Mouse (Mus musculus) ES-E14 (cell line): ENCODE results near the gene Ydjc. TPM values are rescaled to one million over a fixed set of nuclear protein-coding genes. Genes with fewer than 3 reads are reported as not detected.
A peak's percentile ranks its signal among the peaks of the same experiment; 100 is the strongest.

Experiments used
- DNase-seq: peaks from one replicate; pipeline ENCODE4 v3.0.0-alpha.2; 2013; ENCODE audit warnings: low read depth, low spot score
- H3K27ac ChIP-seq: 2 replicates; pipeline ENCODE4 v1.5.1; 2012; ENCODE audit warnings: low read depth, mild to moderate bottlenecking, low read length, moderate library complexity, mixed read lengths; ENCODE audit not compliant: poor library complexity, insufficient read depth, severe bottlenecking
- H3K36me3 ChIP-seq: 2 replicates; pipeline ENCODE4 v1.6.1; 2012; ENCODE audit warnings: mild to moderate bottlenecking, low read length, moderate library complexity, mixed read lengths; ENCODE audit not compliant: control insufficient read depth, poor library complexity, insufficient read depth, severe bottlenecking
- H3K4me1 ChIP-seq, 2 experiments: fragments of 150-350 bp in 1 of 2; sonication (generic) in 1 of 2; 2 replicates each; pipeline ENCODE4 v1.6.1; 2012; ENCODE audit warnings: low read length in 2 of 2, mild to moderate bottlenecking in 1 of 2, mixed read lengths in 1 of 2; ENCODE audit not compliant: control insufficient read depth in 2 of 2, insufficient read depth in 2 of 2, poor library complexity in 1 of 2
- H3K4me3 ChIP-seq, 2 experiments: fragments of 150-350 bp in 1 of 2; sonication (generic) in 1 of 2; 2 replicates each; pipeline ENCODE4 v1.5.1; 2012; ENCODE audit warnings: low read length in 2 of 2, low read depth in 1 of 2, mild to moderate bottlenecking in 1 of 2, mixed read lengths in 1 of 2; ENCODE audit not compliant: insufficient read depth in 1 of 2, poor library complexity in 1 of 2, severe bottlenecking in 1 of 2
- H3K9ac ChIP-seq: 2 replicates; pipeline ENCODE4 v1.6.1; 2012; ENCODE audit warnings: low read depth, mild to moderate bottlenecking, low read length, mixed read lengths; ENCODE audit not compliant: poor library complexity, insufficient read depth, severe bottlenecking
- H3K9me3 ChIP-seq: fragments of 150-350 bp; sonication (generic); 2 replicates; pipeline ENCODE4 v1.6.1; 2012; ENCODE audit warnings: low read depth, mild to moderate bottlenecking, low read length; ENCODE audit not compliant: control insufficient read depth, insufficient read depth
- CHD2 ChIP-seq: IDR thresholded peaks from 2 replicates; pipeline ENCODE4 v1.6.1; 2014; ENCODE audit warnings: mild to moderate bottlenecking, low read depth, low read length, inconsistent platforms
- HCFC1 ChIP-seq: IDR thresholded peaks from 2 replicates; pipeline ENCODE4 v1.6.1; 2012; ENCODE audit warnings: low read length, inconsistent platforms, borderline replicate concordance; ENCODE audit not compliant: insufficient read depth
- MAFK ChIP-seq: IDR thresholded peaks from 2 replicates; pipeline ENCODE4 v1.6.1; 2014; ENCODE audit warnings: mild to moderate bottlenecking, low read depth, low read length, inconsistent platforms; ENCODE audit not compliant: insufficient read depth
- ZC3H11A ChIP-seq: IDR thresholded peaks from 2 replicates; pipeline ENCODE4 v1.6.1; 2012; ENCODE audit warnings: low read depth, mild to moderate bottlenecking, inconsistent platforms, low read length, borderline replicate concordance
- ZNF384 ChIP-seq: IDR thresholded peaks from 2 replicates; pipeline ENCODE4 v1.6.1; 2012; ENCODE audit warnings: low read depth, low read length, inconsistent platforms
- in situ Hi-C, 2 experiments: fragments of 600-800 bp; cut with MboI; formaldehyde crosslinking; loops; one replicate each; pipeline ENCODE4 v1.15.1; 2025; ENCODE audit warnings: low sequenced_read_pairs in 2 of 2, inconsistent platforms in 1 of 2; ENCODE audit not compliant: unreplicated experiment in 2 of 2
- total RNA-seq: library from RNA; depleted of rRNA; stranded (reverse); fragments of 300-350 nt; gene quantifications from 2 replicates; pipeline ENCODE4 v1.2.3, GENCODE M21; 2012

Gene Ydjc
- total RNA-seq, 1 experiment: 34.0 TPM

DNA sequence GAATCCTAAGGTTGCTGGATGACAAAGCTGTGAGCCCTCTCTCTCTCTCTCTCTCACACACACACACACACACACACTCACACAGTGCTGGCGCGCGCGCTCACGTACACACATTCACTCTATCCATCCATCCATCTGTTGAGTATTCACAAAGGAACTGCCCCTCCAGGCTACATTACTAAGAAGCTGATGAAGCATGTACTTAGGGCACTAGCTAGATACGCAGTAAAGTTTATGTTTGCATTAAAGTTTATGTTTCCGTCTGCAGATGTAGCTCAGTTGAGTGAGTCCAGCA, 11.6 kb upstream of the Ydjc start:
- Histone ChIP-seq H3K36me3 (peaks cover 4% of the 10 kb centered on the region; the same call in 1 of the 2 replicates), H3K4me1 (no peaks in the 10 kb centered on the region), H3K4me3 (peak overlapping the region; percentile 50 to 71; a peak in 3 of 4 replicates), H3K9me3 (no peaks in the 10 kb centered on the region), H3K9ac (peak overlapping the region; percentile 51), H3K27ac (no peak overlapping the region)
- TF ChIP-seq ZC3H11A: no peak
- no peak for TF ChIP-seq ZNF384
- no peak for TF ChIP-seq HCFC1
- TF ChIP-seq MAFK: no peak
- TF ChIP-seq CHD2: no peak
- DNase-seq: no peak
- in situ Hi-C loops: loop anchor here in 1 of 2 experiments (10.0 kb wide), 1 partner anchor 152 kb away; no protein-coding TSS in a partner anchor

DNA sequence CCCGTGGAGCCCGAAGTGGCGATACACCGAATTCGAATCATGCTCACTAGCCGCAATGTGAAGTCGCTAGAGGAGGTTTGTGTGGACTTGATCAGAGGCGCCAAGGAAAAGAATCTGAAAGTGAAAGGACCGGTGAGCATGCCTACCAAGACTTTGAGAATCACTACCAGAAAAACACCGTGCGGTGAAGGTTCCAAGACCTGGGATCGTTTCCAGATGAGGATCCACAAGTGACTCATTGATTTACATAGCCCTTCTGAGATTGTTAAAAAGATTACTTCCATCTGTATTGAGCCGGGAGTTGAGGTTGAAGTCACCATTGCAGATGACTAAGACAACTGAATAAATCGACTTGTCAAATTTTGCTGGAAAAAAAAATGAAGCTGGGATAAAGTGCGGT, 7.1 kb upstream of the Ydjc start:
- H3K4me1 ChIP-seq: no peaks in the 10 kb centered on the region
- in situ Hi-C loops: loop anchor here in 1 of 2 experiments (10.0 kb wide), 1 partner anchor 147 kb away; no protein-coding TSS in a partner anchor

DNA sequence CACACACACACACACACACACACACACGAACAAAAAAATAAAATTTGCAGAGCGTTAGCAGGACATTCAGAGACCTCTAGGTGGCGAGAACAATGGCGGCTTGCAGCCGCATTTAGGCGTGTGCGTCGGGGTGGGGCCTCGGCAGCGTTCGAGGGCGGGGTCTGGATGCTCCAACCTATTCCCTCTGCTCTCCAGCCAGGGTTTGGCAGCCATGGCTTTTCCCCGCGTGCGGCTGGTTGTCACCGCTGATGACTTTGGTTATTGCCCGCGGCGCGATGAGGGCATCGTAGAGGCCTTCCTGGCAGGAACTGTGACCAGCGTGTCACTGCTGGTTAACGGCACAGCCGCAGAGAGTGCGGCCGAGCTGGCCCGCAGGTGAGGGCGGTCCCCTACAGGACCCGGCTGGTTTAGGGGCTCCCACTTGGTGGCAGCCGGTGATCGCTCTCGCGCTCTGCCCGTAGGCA, 2.4 kb downstream of the Ydjc start, which contains the start of gene Ccdc116:
Gene Ccdc116 (minus strand): TSS at position 458 of the 464 bp plus-strand sequence.
- peak; percentile 89 for DNase-seq
- in situ Hi-C loops: no loop called here
- Histone ChIP-seq H3K4me3 (peak within 1 kb of the TSS; percentile 76 to 88), H3K4me1 (peaks cover 0 to 2% of the 10 kb centered on the region in 2 experiments; a peak in 1 of 4 replicates), H3K27ac (no peak within 1 kb of the TSS), H3K36me3 (no peaks in the 10 kb centered on the region), H3K9ac (peak within 1 kb of the TSS; percentile 88), H3K9me3 (no peaks in the 10 kb centered on the region)
- TF ChIP-seq HCFC1 (no peak), ZNF384 (peak; percentile 40; the same call in 1 of the 2 replicates), ZC3H11A (no peak)

More for the DNA sequence above, 7.1 kb upstream of the Ydjc start:
- TF ChIP-seq HCFC1: no peak
- TF ChIP-seq MAFK: no peak
- TF ChIP-seq ZNF384: no peak
- TF ChIP-seq CHD2: no peak
- no peak for TF ChIP-seq ZC3H11A
- H3K36me3 ChIP-seq: no peaks in the 10 kb centered on the region
- no peak overlapping the region for H3K27ac ChIP-seq
- no peak overlapping the region for H3K4me3 ChIP-seq
- DNase-seq: no peak
- H3K9me3 ChIP-seq: no peaks in the 10 kb centered on the region
- no peak overlapping the region for H3K9ac ChIP-seq

DNA sequence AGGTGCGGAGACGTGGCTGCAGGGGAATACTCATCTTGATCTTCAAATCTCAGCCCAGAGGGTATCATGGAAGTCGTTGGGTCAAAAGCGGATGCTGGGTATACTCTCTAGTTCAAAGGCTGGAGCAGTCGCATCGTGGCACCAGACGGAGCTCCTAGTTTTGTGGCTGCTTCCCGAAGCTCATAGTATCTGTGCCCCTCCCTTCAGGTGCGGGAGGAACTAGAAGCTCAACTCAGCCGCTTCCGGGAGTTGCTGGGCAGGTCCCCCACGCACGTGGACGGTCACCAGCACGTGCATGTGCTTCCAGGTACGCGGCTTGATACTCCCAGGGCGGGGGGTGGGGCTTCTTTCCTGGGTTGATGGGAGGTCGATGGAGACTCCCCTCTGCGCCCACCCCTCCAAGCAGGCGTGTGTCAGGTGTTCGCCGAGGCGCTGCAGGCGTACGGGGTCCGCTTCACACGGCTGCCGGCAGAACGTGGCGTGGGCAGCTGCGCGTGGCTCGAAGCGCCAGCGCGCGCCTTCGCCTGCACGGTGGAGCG, 3.0 kb downstream of the Ydjc start:
- Histone ChIP-seq H3K9ac (peak overlapping the region; percentile 88), H3K36me3 (0 out of 2 replicates have a peak, but pooled peaks cover 3% of the 10 kb centered on the region), H3K4me1 (peaks cover 0 to 2% of the 10 kb centered on the region in 2 experiments; a peak in 1 of 4 replicates), H3K9me3 (no peaks in the 10 kb centered on the region), H3K4me3 (peak overlapping the region; percentile 76 to 88), H3K27ac (no peak overlapping the region)
- TF ChIP-seq ZNF384 (no peak), ZC3H11A (no peak), MAFK (no peak), HCFC1 (no peak), CHD2 (no peak)
- in situ Hi-C loops: no loop called here
- DNase-seq: no peak

DNA sequence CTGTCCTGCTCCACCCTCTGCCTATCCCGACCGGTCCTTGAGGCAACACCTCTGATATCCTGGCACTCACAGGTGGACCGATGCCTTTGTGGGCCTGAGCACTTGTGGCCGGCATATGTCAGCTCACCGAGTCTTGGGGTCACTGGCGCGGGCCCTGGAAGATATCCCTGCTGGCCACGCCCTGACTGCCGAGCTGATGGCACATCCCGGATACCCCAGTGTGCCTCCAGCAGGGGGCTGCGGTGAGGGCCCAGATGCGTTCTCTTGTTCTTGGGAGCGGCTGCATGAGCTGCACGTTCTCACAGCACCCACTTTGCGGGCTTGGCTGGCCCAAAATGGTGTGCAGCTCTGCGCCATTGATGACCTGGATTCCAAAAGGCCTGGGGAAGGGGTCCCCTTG, 3.7 kb downstream of the Ydjc start:
- H3K4me1 ChIP-seq: peaks cover 0 to 2% of the 10 kb centered on the region in 2 experiments; a peak in 1 of 4 replicates
- in situ Hi-C loops: no loop called here
- peak overlapping the region; percentile 76 to 88 for H3K4me3 ChIP-seq
- peak overlapping the region; percentile 88 for H3K9ac ChIP-seq
- TF ChIP-seq CHD2: no peak
- no peak for TF ChIP-seq MAFK
- no peak; the same call in 1 of the 2 replicates for TF ChIP-seq ZNF384
- TF ChIP-seq ZC3H11A: no peak
- TF ChIP-seq HCFC1: no peak
- DNase-seq: peak; percentile 46
- H3K9me3 ChIP-seq: no peaks in the 10 kb centered on the region
- H3K27ac ChIP-seq: no peak overlapping the region
- peaks cover 6% of the 10 kb centered on the region for H3K36me3 ChIP-seq
